In the genomic region with DNA sequence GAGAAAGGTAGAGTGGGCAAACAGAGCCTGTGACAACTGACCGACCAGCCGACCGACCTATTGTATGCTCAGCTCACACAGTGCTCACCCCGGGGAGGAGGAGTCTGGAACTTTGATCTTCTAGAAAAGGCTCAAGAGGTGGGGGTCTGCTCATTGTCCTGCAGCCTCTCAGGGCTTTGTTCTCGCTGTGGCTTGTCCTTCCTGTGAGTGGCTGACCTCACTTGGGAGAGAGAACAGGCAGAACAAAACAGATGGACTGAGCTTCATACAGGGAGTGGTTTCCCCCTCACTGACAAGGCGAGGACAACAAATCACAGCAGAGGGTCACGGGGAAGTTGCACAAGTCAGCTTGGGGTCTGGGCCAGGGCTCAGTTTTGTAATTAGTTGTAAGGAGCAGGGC, we compare ENCODE assay signal across 9 mouse cellular contexts.
DNase-seq lines count a peak whose midpoint lies in the region; ATAC-seq and TF ChIP-seq lines count a peak whose summit lies in the region.
"Had no signal": no experiment of that assay in that cellular context is flagged by ENCODE, and none has a peak within 500 bp of the region (broad histone marks: within the 10 kb centered on the region; RNA-seq: fewer than 3 reads in every experiment).

No protein-coding gene starts in this region.

- peaks cover 17% of the 10 kb centered on the region for H3K4me1 ChIP-seq in kidney, adult 2 months (ENCODE audit: control insufficient read depth, insufficient read depth, low read length)

- H3K4me3 ChIP-seq in gastrocnemius, adult 2 months = no peak overlapping the region
- H3K4me3 ChIP-seq in kidney, adult 2 months (ENCODE audit: insufficient read depth, low read depth, low read length) = no peak overlapping the region
- H3K4me3 ChIP-seq: erythroblast, embryonic 14.5 days had no signal

- WGBS in kidney, adult 2 months = 55% methylated on average over 7 of the region's 7 CpGs

- TF ChIP-seq CTCF in gastrocnemius, adult 2 months (IDR thresholded peaks at IDR 0.05) = no peak
- TF ChIP-seq CTCF in kidney, adult 2 months (conservative IDR thresholded peaks at IDR 0.05; ENCODE audit: insufficient read depth, insufficient read length, low read depth, low read length) = no peak

- no peak for TF ChIP-seq POLR2A in kidney, adult 2 months (IDR thresholded peaks at IDR 0.05; ENCODE audit: low read depth, low read length)

- ATAC-seq in megakaryocyte-erythroid progenitor cell, adult 5-6 weeks (replicated peaks; ENCODE audit: low FRiP score, low TSS enrichment, poor library complexity, severe bottlenecking) = no peak

- peak overlapping the region; percentile 75 for H3K27ac ChIP-seq in gastrocnemius, adult 2 months
- H3K27ac ChIP-seq in kidney, adult 2 months (ENCODE audit: insufficient read depth, low read depth, low read length) = peak overlapping the region; percentile 91

- no peaks in the 10 kb centered on the region for H3K36me3 ChIP-seq in kidney, adult 2 months (ENCODE audit: control insufficient read depth, insufficient read depth, low read length)

- intact Hi-C loops in gastrocnemius, adult 2 months (cut with DNase I) = no loop called here
- intact Hi-C loops in left cerebral cortex, postnatal 4 days (cut with DNase I) = no loop called here

- H3K27me3 ChIP-seq in kidney, adult 2 months (replicated peaks; ENCODE audit: control insufficient read depth, insufficient read depth, low read length) = no peaks in the 10 kb centered on the region

- DNase-seq in gastrocnemius, adult 2 months = peak; percentile 60
- no peak for DNase-seq in gastrocnemius, postnatal 25 days
- peak; percentile 98 for DNase-seq in heart, adult 11 months
- peak; percentile 83 for DNase-seq in kidney, adult 2 months
- peak; percentile 90 for DNase-seq in lung, postnatal 36 days
- DNase-seq in left cerebral cortex, postnatal 4 days = no peak
- no peak for DNase-seq in ovary, adult 18-20 months (ENCODE audit: low spot score)

Comparison
In these comparisons a context has a peak if more than half of its experiments do, and no peak if none do; other contexts are left out.
1. DNase-seq: peak in gastrocnemius, adult 2 months (single experiment), heart, adult 11 months (single experiment), kidney, adult 2 months (single experiment) and lung, postnatal 36 days (single experiment); none in gastrocnemius, postnatal 25 days (single experiment), left cerebral cortex, postnatal 4 days (single experiment) and ovary, adult 18-20 months (single experiment).